Mouse (Mus musculus): ENCODE results near the gene Nox1. TPM values are rescaled to one million over a fixed set of nuclear protein-coding genes. Genes with fewer than 3 reads are reported as not detected.
A peak's percentile ranks its signal among the peaks of the same experiment; 100 is the strongest.

The Nox1 gene
- total and polyA plus RNA-seq, 3 experiments = 0.16 TPM; not detected in 2

GRCm38 (mm10) chrX:134058987-134059712, 162.6 kb downstream of the Nox1 start, which contains the start of gene Cstf2:
Gene Cstf2 (plus strand): TSS chrX:134059187.
- peak within 1 kb of the TSS; percentile 79 for H3K4me3 ChIP-seq (ENCODE audit: low read depth, low read length)
- peak; percentile 84 for ATAC-seq (ENCODE audit: extremely low read depth, insufficient number of reproducible peaks, low FRiP score, poor library complexity, severe bottlenecking)
- no peaks in the 10 kb centered on the region for H3K27me3 ChIP-seq (ENCODE audit: insufficient read depth, low read length)
- H3K4me1 ChIP-seq (ENCODE audit: insufficient read depth, low read depth, low read length) = peaks cover 7% of the 10 kb centered on the region
- peaks cover 30% of the 10 kb centered on the region for H3K36me3 ChIP-seq (replicated peaks)
- TF ChIP-seq GATA2 (IDR thresholded peaks at IDR 0.05; ENCODE audit: borderline replicate concordance, low read depth, low read length) = no peak
- no peaks in the 10 kb centered on the region for H3K9me3 ChIP-seq (replicated peaks)
- peak; percentile 67 for DNase-seq (ENCODE audit: low spot score)

GRCm38 (mm10) chrX:134058040-134058875, 163.5 kb downstream of the Nox1 start:
- peak overlapping the region; percentile 79; the same call in 1 of the 2 replicates for H3K4me3 ChIP-seq (ENCODE audit: low read depth, low read length)
- H3K9me3 ChIP-seq (replicated peaks) = no peaks in the 10 kb centered on the region
- H3K27me3 ChIP-seq (ENCODE audit: insufficient read depth, low read length) = peaks cover 7% of the 10 kb centered on the region; the same call in 1 of the 2 replicates
- TF ChIP-seq CTCF (IDR thresholded peaks at IDR 0.05; ENCODE audit: low read depth, low read length) (no peak), TAL1 (conservative IDR thresholded peaks at IDR 0.05; ENCODE audit: low read depth, low read length) (no peak), GATA1 (IDR thresholded peaks at IDR 0.05; ENCODE audit: borderline replicate concordance, low read length) (no peak), POLR2AphosphoS5 (IDR thresholded peaks at IDR 0.05; ENCODE audit: insufficient replicate concordance, low read depth, low read length) (no peak), GATA2 (IDR thresholded peaks at IDR 0.05; ENCODE audit: borderline replicate concordance, low read depth, low read length) (no peak)
- DNase-seq (ENCODE audit: low spot score) (no peak), ATAC-seq (ENCODE audit: extremely low read depth, insufficient number of reproducible peaks, low FRiP score, poor library complexity, severe bottlenecking) (no peak)
- H3K36me3 ChIP-seq (replicated peaks) = peaks cover 25% of the 10 kb centered on the region
- peaks cover 7% of the 10 kb centered on the region for H3K4me1 ChIP-seq (ENCODE audit: insufficient read depth, low read depth, low read length)

GRCm38 (mm10) chrX:134056897-134057296, 164.9 kb downstream of the Nox1 start:
- Histone ChIP-seq H3K4me1 (ENCODE audit: insufficient read depth, low read depth, low read length) (peaks cover 7% of the 10 kb centered on the region), H3K36me3 (replicated peaks) (peaks cover 13% of the 10 kb centered on the region), H3K27me3 (ENCODE audit: insufficient read depth, low read length) (peaks cover 7% of the 10 kb centered on the region; the same call in 1 of the 2 replicates), H3K4me3 (ENCODE audit: low read depth, low read length) (no peak overlapping the region), H3K9me3 (replicated peaks) (no peaks in the 10 kb centered on the region)
- DNase-seq (ENCODE audit: low spot score) = no peak
- no peak for ATAC-seq (ENCODE audit: extremely low read depth, insufficient number of reproducible peaks, low FRiP score, poor library complexity, severe bottlenecking)
- no peak for TF ChIP-seq GATA2 (IDR thresholded peaks at IDR 0.05; ENCODE audit: borderline replicate concordance, low read depth, low read length)
- no peak for TF ChIP-seq POLR2AphosphoS5 (IDR thresholded peaks at IDR 0.05; ENCODE audit: insufficient replicate concordance, low read depth, low read length)
- TF ChIP-seq GATA1 (IDR thresholded peaks at IDR 0.05; ENCODE audit: borderline replicate concordance, low read length) = no peak
- no peak for TF ChIP-seq TAL1 (conservative IDR thresholded peaks at IDR 0.05; ENCODE audit: low read depth, low read length)
- no peak for TF ChIP-seq CTCF (IDR thresholded peaks at IDR 0.05; ENCODE audit: low read depth, low read length)

GRCm38 (mm10) chrX:134048994-134049393, 172.8 kb downstream of the Nox1 start:
- DNase-seq (ENCODE audit: low spot score) (no peak), ATAC-seq (ENCODE audit: extremely low read depth, insufficient number of reproducible peaks, low FRiP score, poor library complexity, severe bottlenecking) (no peak)
- Histone ChIP-seq H3K36me3 (replicated peaks) (no peaks in the 10 kb centered on the region), H3K27me3 (ENCODE audit: insufficient read depth, low read length) (peaks cover 6% of the 10 kb centered on the region), H3K9me3 (replicated peaks) (no peaks in the 10 kb centered on the region), H3K4me3 (ENCODE audit: low read depth, low read length) (no peak overlapping the region), H3K4me1 (ENCODE audit: insufficient read depth, low read depth, low read length) (no peaks in the 10 kb centered on the region)
- no peak for TF ChIP-seq GATA1 (IDR thresholded peaks at IDR 0.05; ENCODE audit: borderline replicate concordance, low read length)
- no peak for TF ChIP-seq POLR2AphosphoS5 (IDR thresholded peaks at IDR 0.05; ENCODE audit: insufficient replicate concordance, low read depth, low read length)
- no peak for TF ChIP-seq TAL1 (conservative IDR thresholded peaks at IDR 0.05; ENCODE audit: low read depth, low read length)
- no peak for TF ChIP-seq CTCF (IDR thresholded peaks at IDR 0.05; ENCODE audit: low read depth, low read length)
- no peak for TF ChIP-seq GATA2 (IDR thresholded peaks at IDR 0.05; ENCODE audit: borderline replicate concordance, low read depth, low read length)

Other genes with a start within 250 kb of the Nox1 start
- gene Sytl4, start 240.1 kb downstream of the Nox1 start, total RNA-seq (2014; fragmentation: Nextera tagmentation) = not detected in 2 replicates
- gene Sytl4, start 240.1 kb downstream of the Nox1 start, total RNA-seq (2017) = 0.05 and 0.12 TPM in 2 replicates
- not detected in 2 replicates for gene Sytl4, start 240.1 kb downstream of the Nox1 start, polyA plus RNA-seq (2012)
- 83.9 and 105 TPM in 2 replicates for gene Cstf2, start 162.8 kb downstream of the Nox1 start, total RNA-seq (2014; fragmentation: Nextera tagmentation)
- 81.0 and 104 TPM in 2 replicates for gene Cstf2, start 162.8 kb downstream of the Nox1 start, total RNA-seq (2017)
- gene Cstf2, start 162.8 kb downstream of the Nox1 start, polyA plus RNA-seq (2012) = 37.6 and 69.7 TPM in 2 replicates
- gene Xkrx, start 59.9 kb downstream of the Nox1 start, total RNA-seq (2014; fragmentation: Nextera tagmentation) = 0.30 and 1.2 TPM in 2 replicates
- 0.17 and 0.22 TPM in 2 replicates for gene Xkrx, start 59.9 kb downstream of the Nox1 start, total RNA-seq (2017)
- not detected in 2 replicates for gene Xkrx, start 59.9 kb downstream of the Nox1 start, polyA plus RNA-seq (2012)
- gene Arl13a, start 34.5 kb downstream of the Nox1 start, total RNA-seq (2014; fragmentation: Nextera tagmentation) = not detected in 2 replicates
- not detected in 2 replicates for gene Arl13a, start 34.5 kb downstream of the Nox1 start, total RNA-seq (2017)
- gene Arl13a, start 34.5 kb downstream of the Nox1 start, polyA plus RNA-seq (2012) = not detected in 2 replicates
- 27.0 and 34.8 TPM in 2 replicates for gene Trmt2b, start 55.0 kb upstream of the Nox1 start, total RNA-seq (2014; fragmentation: Nextera tagmentation)
- 37.5 and 39.2 TPM in 2 replicates for gene Trmt2b, start 55.0 kb upstream of the Nox1 start, total RNA-seq (2017)
- 0.89 and 1.6 TPM in 2 replicates for gene Trmt2b, start 55.0 kb upstream of the Nox1 start, polyA plus RNA-seq (2012)
- gene Tmem35a, start 73.3 kb upstream of the Nox1 start, total RNA-seq (2014; fragmentation: Nextera tagmentation) = not detected in 2 replicates
- 0.06 TPM in 1 of 2 replicates, not detected in the other for gene Tmem35a, start 73.3 kb upstream of the Nox1 start, total RNA-seq (2017)
- not detected in 2 replicates for gene Tmem35a, start 73.3 kb upstream of the Nox1 start, polyA plus RNA-seq (2012)
- 37.9 and 45.8 TPM in 2 replicates for gene Cenpi, start 86.1 kb upstream of the Nox1 start, total RNA-seq (2014; fragmentation: Nextera tagmentation)
- gene Cenpi, start 86.1 kb upstream of the Nox1 start, total RNA-seq (2017) = 42.6 and 44.7 TPM in 2 replicates
- 0.47 and 0.86 TPM in 2 replicates for gene Cenpi, start 86.1 kb upstream of the Nox1 start, polyA plus RNA-seq (2012)
- 0.44 and 0.98 TPM in 2 replicates for gene Drp2, start 182.6 kb upstream of the Nox1 start, total RNA-seq (2014; fragmentation: Nextera tagmentation)
- 0.22 and 0.29 TPM in 2 replicates for gene Drp2, start 182.6 kb upstream of the Nox1 start, total RNA-seq (2017)
- 0.03 and 0.04 TPM in 2 replicates for gene Drp2, start 182.6 kb upstream of the Nox1 start, polyA plus RNA-seq (2012)